Mouse (Mus musculus) right cerebral cortex, postnatal 4 days (tissue): ENCODE measurements around the gene Ifitm5.
"Not testable (repeated sequence)": the region's sequence is repeated elsewhere in the genome, so short reads cannot be mapped to it uniquely, and the experiment has no call there.

Experiments used
- DNase-seq: peaks from one replicate; pipeline ENCODE4 v3.0.0-alpha.2; 2022

The Ifitm5 gene

DNA sequence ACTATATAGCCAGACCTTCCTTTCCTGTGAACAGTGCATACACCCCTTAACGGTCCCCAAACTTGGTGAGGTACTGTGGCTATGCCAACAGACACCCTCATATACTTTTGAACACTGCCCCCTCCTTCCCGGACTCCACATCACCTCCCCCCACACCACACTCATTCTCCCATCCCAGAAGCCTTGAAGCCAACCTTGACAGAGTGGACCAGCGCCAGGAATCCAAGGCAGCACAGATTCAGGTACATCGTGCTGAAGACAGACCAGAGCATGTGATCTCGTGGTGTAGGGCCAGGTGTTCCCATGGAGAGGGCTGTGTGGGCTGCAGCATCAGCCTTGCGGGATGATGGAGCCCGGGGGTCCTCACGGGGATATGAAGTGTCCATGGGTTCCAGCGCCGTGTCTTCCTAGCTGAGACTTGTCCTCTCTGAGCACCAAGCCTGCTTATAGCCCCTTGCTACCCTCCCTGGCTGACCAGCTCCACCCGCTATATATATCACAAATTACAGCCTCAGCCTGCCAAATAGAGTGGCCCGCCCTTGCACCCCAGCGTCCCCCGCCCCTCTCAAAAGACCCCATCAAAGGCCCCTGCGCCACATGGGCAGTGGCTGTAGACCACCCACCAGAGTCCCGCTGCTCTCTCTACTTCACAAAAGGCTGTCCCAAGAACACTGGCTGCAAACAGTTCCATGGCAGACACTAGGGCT lies at the start of gene Ifitm5:
Gene Ifitm5, minus strand, starts transcription at position 468 of the 707 bp plus-strand sequence.
- no peak for DNase-seq

GRCm38 (mm10) chr7:140998853-140999700 lies 49.0 kb upstream of the Ifitm5 start:
- DNase-seq, result no peak

GRCm38 (mm10) chr7:140997817-140998216 lies 47.7 kb upstream of the Ifitm5 start:
- DNase-seq, result no peak

GRCm38 (mm10) chr7:140991117-140991689 lies 41.1 kb upstream of the Ifitm5 start:
- DNase-seq, result no peak

- DNase-seq, result no peak
Observed at GRCm38 (mm10) chr7:140990622-140991021, 40.5 kb upstream of the Ifitm5 start.

DNA sequence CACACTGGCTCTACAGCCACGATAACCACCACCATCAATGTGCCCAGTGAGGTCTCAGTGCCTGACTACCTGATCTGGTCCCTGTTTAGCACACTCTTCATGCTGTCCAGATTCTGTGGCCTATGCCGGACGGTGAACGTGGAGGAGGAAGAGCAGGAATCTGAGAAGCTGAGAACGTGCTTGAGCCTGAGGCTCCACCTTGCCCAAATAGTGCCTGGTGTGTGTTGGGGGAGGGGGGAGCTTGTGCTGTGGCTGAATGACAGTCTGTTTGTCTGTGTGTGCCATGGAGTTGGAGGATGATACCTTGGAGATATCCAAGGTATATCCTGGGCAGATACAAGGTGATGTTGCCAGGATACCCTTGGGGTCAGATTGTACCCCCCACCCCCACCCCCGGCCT lies 40.1 kb upstream of the Ifitm5 start:
- no peak for DNase-seq

GRCm38 (mm10) chr7:140989022-140989421 lies 38.9 kb upstream of the Ifitm5 start:
- no peak for DNase-seq

GRCm38 (mm10) chr7:140987182-140988138 lies 37.4 kb upstream of the Ifitm5 start:
- DNase-seq, result no peak

- DNase-seq, result no peak
Observed at GRCm38 (mm10) chr7:140982971-140983370, 32.9 kb upstream of the Ifitm5 start.

- DNase-seq, result no peak
Observed at GRCm38 (mm10) chr7:140981704-140982103, 31.6 kb upstream of the Ifitm5 start.

GRCm38 (mm10) chr7:140976720-140977119 lies 26.6 kb upstream of the Ifitm5 start:
- not testable (repeated sequence) for DNase-seq

DNA sequence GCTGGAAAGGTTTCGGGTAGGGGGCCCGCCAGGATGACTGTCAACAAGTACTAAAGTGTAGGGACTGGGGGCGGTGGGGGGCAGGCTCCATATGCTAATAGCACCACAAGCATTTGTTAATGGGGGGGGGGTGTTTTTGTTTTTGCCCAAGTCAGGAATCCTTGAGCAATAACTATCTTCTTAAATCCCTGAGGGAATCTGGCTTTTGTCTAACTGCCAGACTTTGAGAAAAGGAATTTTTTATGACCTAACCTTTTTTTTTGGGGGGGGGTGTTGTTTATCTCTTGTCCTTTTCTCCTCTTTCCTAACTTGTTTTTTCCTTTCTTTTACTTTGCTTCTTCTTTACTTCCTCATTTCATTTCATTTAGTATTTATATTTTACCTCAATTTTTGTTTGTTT lies 25.4 kb upstream of the Ifitm5 start:
- DNase-seq, result no peak

DNA sequence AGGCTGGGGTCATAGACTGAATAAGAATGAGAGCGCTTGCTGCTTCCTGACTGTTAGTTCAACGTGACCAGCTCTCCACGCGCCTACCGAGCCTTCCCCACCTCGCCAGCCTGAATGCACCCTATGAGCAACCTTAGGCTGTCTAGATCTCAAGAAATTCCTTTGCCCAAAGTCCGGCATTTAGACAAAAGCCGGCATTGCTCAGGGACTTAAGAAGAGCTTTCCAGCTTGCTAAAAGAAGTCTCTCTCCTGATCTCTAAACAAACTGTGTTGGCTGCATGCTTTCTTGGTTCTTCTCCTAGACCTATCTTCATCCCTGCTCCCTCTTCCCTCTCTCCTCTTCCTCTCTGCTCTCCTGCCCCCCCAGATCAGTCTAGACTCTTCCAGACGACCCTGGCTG lies 24.8 kb upstream of the Ifitm5 start:
- DNase-seq, result no peak

DNA sequence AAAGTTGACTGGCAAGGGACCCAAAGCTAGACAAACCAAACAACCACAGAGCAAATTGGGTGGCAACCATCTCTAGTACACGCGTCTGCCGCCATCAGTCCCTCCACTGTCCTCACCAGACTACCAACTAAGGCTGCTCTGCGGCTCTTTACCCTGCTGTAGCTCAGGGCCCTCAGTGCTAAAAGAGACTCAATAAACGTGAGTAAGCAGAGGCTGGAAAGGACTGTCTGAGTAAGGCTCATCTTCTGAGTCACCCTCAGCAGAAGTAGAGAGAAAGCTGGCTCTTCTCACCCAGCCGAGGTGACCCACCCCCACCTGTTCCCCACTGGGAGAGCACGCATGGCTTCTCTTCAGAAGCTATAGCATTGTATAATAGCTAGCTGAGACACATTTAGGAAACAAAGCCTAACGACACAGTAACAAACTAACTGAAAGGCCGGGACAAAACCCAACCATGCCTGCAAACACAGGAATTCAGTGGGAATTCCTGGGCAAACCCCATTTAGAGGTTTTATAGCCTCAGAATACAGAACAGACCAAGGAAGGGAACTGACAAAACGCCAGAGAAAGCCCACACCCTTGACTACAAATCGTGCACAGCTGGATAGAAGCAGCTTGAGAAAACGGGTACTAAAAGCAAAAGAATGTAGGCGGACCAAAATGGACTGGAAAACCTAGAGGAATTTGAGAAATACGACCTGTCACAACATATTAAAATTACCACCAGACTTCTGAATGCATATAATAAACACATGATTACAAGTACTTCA lies 23.5 kb upstream of the Ifitm5 start:
- DNase-seq, result no peak

- DNase-seq, result no peak
Observed at GRCm38 (mm10) chr7:140971479-140972171, 21.5 kb upstream of the Ifitm5 start.

DNA sequence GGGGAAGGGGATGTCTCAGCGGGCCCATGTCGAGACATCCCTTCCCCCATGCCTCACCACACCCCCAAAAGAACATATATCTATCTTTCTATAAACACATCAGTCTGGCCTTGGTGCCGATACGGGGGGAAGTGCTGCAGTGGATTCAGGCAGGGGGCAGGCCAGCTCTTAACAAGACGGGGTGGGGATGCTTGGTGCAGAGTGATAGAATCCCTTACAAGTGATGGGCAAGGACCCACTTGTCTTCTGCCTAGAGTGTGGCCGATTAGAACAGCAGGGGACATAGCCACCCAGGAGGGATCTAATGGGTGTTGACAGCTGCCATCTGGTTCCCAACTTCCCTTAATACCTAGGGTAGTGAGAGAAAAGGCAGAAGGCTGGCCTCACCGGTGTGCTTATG lies 20.8 kb upstream of the Ifitm5 start:
- DNase-seq, result no peak

GRCm38 (mm10) chr7:140968710-140969109 lies 18.6 kb upstream of the Ifitm5 start:
- DNase-seq, result not testable (repeated sequence)

- DNase-seq, result no peak
Observed at GRCm38 (mm10) chr7:140967862-140968591, 17.9 kb upstream of the Ifitm5 start.

GRCm38 (mm10) chr7:140966921-140967320 lies 16.8 kb upstream of the Ifitm5 start, which contains the start of gene Ifitm1:
TSS of gene Ifitm1 (plus strand) at chr7:140967221.
- DNase-seq, result no peak

- DNase-seq, result no peak
Observed at GRCm38 (mm10) chr7:140962733-140963132, 12.6 kb upstream of the Ifitm5 start.
